Mouse (Mus musculus) thymus, adult 2 months (tissue): ENCODE measurements at regions not wholly inside any gene's neighbourhood (a gene's known extent, or its start where the extent isn't known, plus 50 kb on each side); places are given as distances from the start of the nearest gene placed in this dataset.

Source experiments
- DNase-seq: peaks from one replicate; pipeline ENCODE4 v3.0.0; 2021
- H3K27ac ChIP-seq: fragments of 200-500 bp; 2 replicates; pipeline ENCODE4 v1.5.1; 2012; ENCODE audit warnings: low read length, control low read depth; ENCODE audit not compliant: control insufficient read depth, insufficient read depth
- H3K27me3 ChIP-seq: fragments of 200-500 bp; 2 replicates; pipeline ENCODE4 v1.6.1; 2012; ENCODE audit warnings: mild to moderate bottlenecking, low read length, moderate library complexity, mixed read lengths; ENCODE audit not compliant: control insufficient read depth, insufficient read depth
- H3K36me3 ChIP-seq: fragments of 200-500 bp; 2 replicates; pipeline ENCODE4 v1.6.1; 2012; ENCODE audit warnings: mild to moderate bottlenecking, low read length, moderate library complexity; ENCODE audit not compliant: control insufficient read depth, insufficient read depth
- H3K4me1 ChIP-seq: fragments of 200-500 bp; replicated peaks from 2 replicates; pipeline ENCODE4 v1.6.1; 2012; ENCODE audit warnings: low read length; ENCODE audit not compliant: control insufficient read depth, insufficient read depth
- H3K4me3 ChIP-seq: fragments of 200-500 bp; 2 replicates; pipeline ENCODE4 v1.5.1; 2012; ENCODE audit warnings: mild to moderate bottlenecking, low read length, control low read depth, moderate library complexity; ENCODE audit not compliant: control insufficient read depth, insufficient read depth
- CTCF ChIP-seq: fragments of 200-500 bp; IDR thresholded peaks from 2 replicates; pipeline ENCODE4 v1.5.1; 2012; ENCODE audit warnings: mild to moderate bottlenecking, control low read depth, low read length, moderate library complexity, borderline replicate concordance; ENCODE audit not compliant: control insufficient read depth, poor library complexity, insufficient read depth; ENCODE audit errors: extremely low read depth
- POLR2A ChIP-seq: fragments of 200-500 bp; IDR thresholded peaks from 2 replicates; pipeline ENCODE4 v1.6.1; 2012; ENCODE audit warnings: mild to moderate bottlenecking, low read length, control low read depth, moderate library complexity; ENCODE audit not compliant: control insufficient read depth, poor library complexity, insufficient read depth; ENCODE audit errors: extremely low read depth
- WGBS: fragments of 180-500 bp; shearing (Covaris S2); methylation state at CpG from one replicate; pipeline ENCODE4 v1.1.7; 2018; 5-methylcytosine and 5-hydroxymethylcytosine counted together

DNA sequence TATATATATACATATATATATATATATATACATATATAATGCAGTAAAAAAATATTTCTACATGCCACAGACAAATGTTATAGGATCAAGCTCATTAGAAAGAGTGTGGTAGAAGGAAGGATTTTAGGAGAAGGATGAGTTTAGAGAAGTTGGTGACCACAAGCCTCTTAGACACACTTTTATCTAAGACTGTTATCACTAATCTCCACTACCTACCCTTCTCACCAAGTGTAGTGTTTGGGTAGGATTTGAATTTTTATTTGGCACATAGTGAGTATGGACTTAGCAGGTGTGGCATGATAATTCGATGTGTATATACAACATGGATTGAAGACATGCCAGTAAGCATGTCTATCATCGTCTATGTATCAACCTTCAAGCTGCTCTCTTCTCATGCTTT is 66.0 kb upstream of the Usp24 start:
- Histone ChIP-seq H3K27me3 (no peaks in the 10 kb centered on the region), H3K4me3 (no peak overlapping the region), H3K4me1 (no peaks in the 10 kb centered on the region), H3K27ac (no peak overlapping the region), H3K36me3 (no peaks in the 10 kb centered on the region)
- 99% methylated on average over 2 of the region's 2 CpGs for WGBS
- DNase-seq, result no peak
- TF ChIP-seq POLR2A, result no peak
- TF ChIP-seq CTCF, result no peak

DNA sequence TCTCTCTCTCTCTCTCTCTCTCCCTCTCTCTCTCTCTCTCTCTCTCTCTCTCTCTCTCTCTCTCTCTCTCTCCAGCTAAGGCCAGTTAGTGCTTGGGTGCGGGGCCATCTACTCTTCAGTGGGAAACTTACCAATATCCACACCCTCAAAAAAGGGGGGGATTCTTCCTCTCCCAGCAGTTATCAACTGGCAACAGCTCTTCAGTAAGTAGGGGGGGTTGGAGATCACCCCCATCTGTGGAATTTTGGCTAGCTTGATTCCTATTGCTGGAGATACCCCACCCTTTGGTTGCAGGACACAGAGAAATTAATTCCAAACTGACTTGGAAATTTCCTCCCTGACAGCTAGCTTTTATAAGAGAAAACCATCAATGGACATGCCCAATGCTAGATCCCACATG is 64.6 kb upstream of the Usp24 start:
- Histone ChIP-seq H3K27me3 (no peaks in the 10 kb centered on the region), H3K27ac (no peak overlapping the region), H3K4me3 (no peak overlapping the region), H3K36me3 (no peaks in the 10 kb centered on the region), H3K4me1 (no peaks in the 10 kb centered on the region)
- no peak for DNase-seq
- 95% methylated on average over 1 of the region's 1 CpGs for WGBS
- TF ChIP-seq POLR2A, result no peak
- no peak for TF ChIP-seq CTCF

DNA sequence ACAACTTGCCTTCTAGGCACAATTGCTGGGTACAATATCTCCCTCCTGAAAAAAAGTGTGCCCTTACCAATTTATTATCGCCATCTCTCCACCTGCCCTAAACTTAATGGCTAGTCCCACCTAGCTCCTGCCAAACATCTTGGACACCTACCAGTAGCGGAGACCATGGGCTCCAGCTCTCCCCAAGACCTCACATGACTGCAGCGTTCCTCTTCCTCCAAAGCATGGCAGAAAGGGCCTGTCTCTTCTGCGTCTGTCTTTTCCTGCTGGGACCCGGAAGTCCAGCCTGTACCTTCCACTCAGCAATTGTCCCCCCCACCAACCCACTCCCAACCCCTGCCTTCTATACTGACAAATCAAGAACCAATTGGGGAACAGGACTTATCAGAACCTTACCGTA is 63.1 kb upstream of the Usp24 start:
- 98% methylated on average over 6 of the region's 6 CpGs for WGBS

GRCm38 (mm10) chr4:106254761-106255475 is 61.1 kb upstream of the Usp24 start:
- Histone ChIP-seq H3K27ac (no peak overlapping the region), H3K27me3 (no peaks in the 10 kb centered on the region), H3K36me3 (no peaks in the 10 kb centered on the region), H3K4me1 (no peaks in the 10 kb centered on the region), H3K4me3 (no peak overlapping the region)
- no peak for DNase-seq
- TF ChIP-seq CTCF (no peak), POLR2A (no peak)
- 96% methylated on average over 3 of the region's 3 CpGs for whole genome bisulfite sequencing

More for the DNA sequence above, 63.1 kb upstream of the Usp24 start:
- Histone ChIP-seq H3K27me3 (no peaks in the 10 kb centered on the region), H3K4me1 (no peaks in the 10 kb centered on the region), H3K27ac (no peak overlapping the region), H3K36me3 (no peaks in the 10 kb centered on the region), H3K4me3 (no peak overlapping the region)
- TF ChIP-seq POLR2A, result no peak
- no peak for TF ChIP-seq CTCF
- DNase-seq, result no peak

GRCm38 (mm10) chr4:106255959-106256609 is 59.9 kb upstream of the Usp24 start:
- Histone ChIP-seq H3K36me3 (no peaks in the 10 kb centered on the region), H3K4me3 (no peak overlapping the region), H3K4me1 (no peaks in the 10 kb centered on the region), H3K27ac (no peak overlapping the region), H3K27me3 (no peaks in the 10 kb centered on the region)
- no peak for TF ChIP-seq POLR2A
- TF ChIP-seq CTCF, result no peak
- DNase-seq, result no peak

GRCm38 (mm10) chr4:106261404-106261803 is 54.6 kb upstream of the Usp24 start:
- Histone ChIP-seq H3K27ac (no peak overlapping the region), H3K36me3 (no peaks in the 10 kb centered on the region), H3K27me3 (no peaks in the 10 kb centered on the region), H3K4me3 (no peak overlapping the region), H3K4me1 (no peaks in the 10 kb centered on the region)
- DNase-seq, result no peak
- 95% methylated on average over 3 of the region's 3 CpGs for WGBS
- TF ChIP-seq CTCF, result no peak
- no peak for TF ChIP-seq POLR2A
